ENCODE assay signal across 9 mouse cellular contexts in genomic region chr16:33344379-33344778, GRCm38 (mm10). TPM values are rescaled to one million over a fixed set of nuclear protein-coding genes. Genes with fewer than 3 reads are reported as not detected.
DNase-seq lines count a peak whose midpoint lies in the region; ATAC-seq and TF ChIP-seq lines count a peak whose summit lies in the region.
"Had no signal": no experiment of that assay in that cellular context is flagged by ENCODE, and none has a peak within 500 bp of the region (broad histone marks: within the 10 kb centered on the region; RNA-seq: fewer than 3 reads in every experiment).

No protein-coding gene starts in this region.

- TF ChIP-seq CTCF in intestine, postnatal 0 days (IDR thresholded peaks at IDR 0.05; ENCODE audit: low read depth), result no peak

- peak; percentile 54; the same call in 1 of the 2 replicates for ATAC-seq in hindbrain, embryonic 13.5 days (ENCODE audit: low FRiP score)
- no peak for ATAC-seq in hindbrain, embryonic 12.5 days (ENCODE audit: low FRiP score)
- ATAC-seq in intestine, postnatal 0 days, result no peak

- H3K4me2 ChIP-seq in hindbrain, embryonic 13.5 days, result no peak overlapping the region
- no peak overlapping the region for H3K4me2 ChIP-seq in hindbrain, embryonic 12.5 days (replicated peaks)
- peak overlapping the region; percentile 35; the same call in 1 of the 2 replicates for H3K4me2 ChIP-seq in intestine, postnatal 0 days (replicated peaks; ENCODE audit: low read depth)
- H3K4me2 ChIP-seq: limb, embryonic 13.5 days had no signal

- H3K9ac ChIP-seq in hindbrain, embryonic 13.5 days, result no peak overlapping the region
- no peak overlapping the region for H3K9ac ChIP-seq in hindbrain, embryonic 12.5 days
- no peak overlapping the region for H3K9ac ChIP-seq in intestine, postnatal 0 days (ENCODE audit: low read depth, low read length)
- H3K9ac ChIP-seq: limb, embryonic 13.5 days had no signal

- WGBS in hindbrain, embryonic 13.5 days, result 51% methylated on average over 9 of the region's 9 CpGs
- WGBS in hindbrain, embryonic 12.5 days, result 57% methylated on average over 8 of the region's 9 CpGs
- WGBS in intestine, postnatal 0 days, result 58% methylated on average over 9 of the region's 9 CpGs

- no peaks in the 10 kb centered on the region for H3K27me3 ChIP-seq in hindbrain, embryonic 13.5 days
- no peaks in the 10 kb centered on the region for H3K27me3 ChIP-seq in hindbrain, embryonic 12.5 days
- H3K27me3 ChIP-seq in intestine, postnatal 0 days (replicated peaks; ENCODE audit: control insufficient read depth, insufficient read depth, low read length), result no peaks in the 10 kb centered on the region
- H3K27me3 ChIP-seq: limb, embryonic 13.5 days had no signal

- no peaks in the 10 kb centered on the region for H3K36me3 ChIP-seq in hindbrain, embryonic 13.5 days
- H3K36me3 ChIP-seq in hindbrain, embryonic 12.5 days, result no peaks in the 10 kb centered on the region
- no peaks in the 10 kb centered on the region for H3K36me3 ChIP-seq in intestine, postnatal 0 days (ENCODE audit: control insufficient read depth, insufficient read depth)
- H3K36me3 ChIP-seq: limb, embryonic 13.5 days had no signal

- no peak overlapping the region for H3K4me3 ChIP-seq in hindbrain, embryonic 13.5 days
- H3K4me3 ChIP-seq in hindbrain, embryonic 12.5 days, result no peak overlapping the region
- no peak overlapping the region for H3K4me3 ChIP-seq in intestine, postnatal 0 days (ENCODE audit: low read depth, low read length)
- H3K4me3 ChIP-seq: limb, embryonic 13.5 days had no signal

- H3K9me3 ChIP-seq in hindbrain, embryonic 13.5 days, result no peaks in the 10 kb centered on the region
- H3K9me3 ChIP-seq in hindbrain, embryonic 12.5 days (replicated peaks), result no peaks in the 10 kb centered on the region
- no peaks in the 10 kb centered on the region for H3K9me3 ChIP-seq in intestine, postnatal 0 days (ENCODE audit: control insufficient read depth)
- H3K9me3 ChIP-seq: limb, embryonic 13.5 days had no signal

- DNase-seq in brain, adult 2 months (ENCODE audit: low read depth, low spot score), result peak; percentile 94
- DNase-seq in naive thymus-derived CD4-positive, alpha-beta T cell, adult 2 months (ENCODE audit: low read depth), result peak; percentile 37
- DNase-seq in urinary bladder, postnatal 10 days (ENCODE audit: low spot score), result no peak
- no peak for DNase-seq in lung, postnatal 4 days
- DNase-seq in lung, postnatal 10 days, result no peak

- no peaks in the 10 kb centered on the region for H3K4me1 ChIP-seq in hindbrain, embryonic 13.5 days (replicated peaks)
- H3K4me1 ChIP-seq in hindbrain, embryonic 12.5 days, result no peaks in the 10 kb centered on the region; the same call in 1 of the 2 replicates
- no peaks in the 10 kb centered on the region for H3K4me1 ChIP-seq in intestine, postnatal 0 days (replicated peaks; ENCODE audit: control insufficient read depth, insufficient read depth, low read length)

- H3K27ac ChIP-seq in hindbrain, embryonic 13.5 days, result peak overlapping the region; percentile 26; the same call in 1 of the 2 replicates
- H3K27ac ChIP-seq in hindbrain, embryonic 12.5 days, result no peak overlapping the region
- H3K27ac ChIP-seq in intestine, postnatal 0 days (ENCODE audit: low read depth, low read length), result no peak overlapping the region; the same call in 1 of the 2 replicates
- H3K27ac ChIP-seq: limb, embryonic 13.5 days had no signal

RNA-seq across cellular contexts. Expression of gene Zfp148, which starts 36.3 kb away (rescaled TPM):
- 50.6 and 52.3 TPM in 2 replicates for polyA plus RNA-seq in hindbrain, embryonic 13.5 days (2015; fragmentation: Nextera tagmentation; extraction: Ambion mirVana)
- 59.0 and 62.5 TPM in 2 replicates for polyA plus RNA-seq in hindbrain, embryonic 12.5 days (2016; fragmentation: Nextera tagmentation; extraction: Ambion mirVana)
- 20.1 and 20.5 TPM in 2 replicates for polyA plus RNA-seq in intestine, postnatal 0 days (2015; fragmentation: Nextera tagmentation; extraction: Ambion mirVana)

Comparison
In these comparisons a context has a peak if more than half of its experiments do, and no peak if none do; other contexts are left out.
1. DNase-seq: peak in brain, adult 2 months (single experiment) and naive thymus-derived CD4-positive, alpha-beta T cell, adult 2 months (single experiment); none in urinary bladder, postnatal 10 days (single experiment), lung, postnatal 4 days (0 of 2) and lung, postnatal 10 days (single experiment).